Mouse (Mus musculus) adrenal gland, postnatal 4 days (tissue): ENCODE results near the gene Nbea. TPM values are rescaled to one million over a fixed set of nuclear protein-coding genes. Genes with fewer than 3 reads are reported as not detected.

Experiments used
- DNase-seq, 2 experiments: peaks; one replicate each; pipeline ENCODE4 v3.0.0; 2021 to 2022; ENCODE audit warnings: low spot score in 2 of 2, mixed read lengths in 2 of 2
- total RNA-seq, 2 experiments: library from RNA; stranded (reverse); gene quantifications; 2 replicates each; pipeline ENCODE4 v1.2.3; 2021

The Nbea gene
- total RNA-seq, 2 experiments from 2014 or later: 30.3 to 31.6 TPM

DNA sequence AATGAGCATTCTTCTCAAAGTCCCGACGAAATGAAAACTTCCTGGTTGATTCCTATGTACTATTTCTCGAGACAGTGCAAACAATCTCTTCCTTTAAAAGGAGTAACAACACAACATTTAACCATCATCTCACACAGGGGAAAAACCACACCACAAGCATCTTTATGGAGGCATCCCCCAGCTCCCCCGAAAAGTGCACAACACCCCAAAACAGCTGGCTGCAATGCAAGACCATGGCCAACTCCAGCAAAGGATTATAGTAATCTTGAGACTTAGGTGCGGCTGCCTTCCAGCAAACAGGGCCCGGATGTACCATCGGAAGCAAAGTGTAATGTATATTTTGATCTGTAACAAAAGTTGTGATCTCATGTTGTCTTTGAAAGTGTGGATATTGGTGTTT lies 399.4 kb downstream of the Nbea start:
- DNase-seq: no peak

DNA sequence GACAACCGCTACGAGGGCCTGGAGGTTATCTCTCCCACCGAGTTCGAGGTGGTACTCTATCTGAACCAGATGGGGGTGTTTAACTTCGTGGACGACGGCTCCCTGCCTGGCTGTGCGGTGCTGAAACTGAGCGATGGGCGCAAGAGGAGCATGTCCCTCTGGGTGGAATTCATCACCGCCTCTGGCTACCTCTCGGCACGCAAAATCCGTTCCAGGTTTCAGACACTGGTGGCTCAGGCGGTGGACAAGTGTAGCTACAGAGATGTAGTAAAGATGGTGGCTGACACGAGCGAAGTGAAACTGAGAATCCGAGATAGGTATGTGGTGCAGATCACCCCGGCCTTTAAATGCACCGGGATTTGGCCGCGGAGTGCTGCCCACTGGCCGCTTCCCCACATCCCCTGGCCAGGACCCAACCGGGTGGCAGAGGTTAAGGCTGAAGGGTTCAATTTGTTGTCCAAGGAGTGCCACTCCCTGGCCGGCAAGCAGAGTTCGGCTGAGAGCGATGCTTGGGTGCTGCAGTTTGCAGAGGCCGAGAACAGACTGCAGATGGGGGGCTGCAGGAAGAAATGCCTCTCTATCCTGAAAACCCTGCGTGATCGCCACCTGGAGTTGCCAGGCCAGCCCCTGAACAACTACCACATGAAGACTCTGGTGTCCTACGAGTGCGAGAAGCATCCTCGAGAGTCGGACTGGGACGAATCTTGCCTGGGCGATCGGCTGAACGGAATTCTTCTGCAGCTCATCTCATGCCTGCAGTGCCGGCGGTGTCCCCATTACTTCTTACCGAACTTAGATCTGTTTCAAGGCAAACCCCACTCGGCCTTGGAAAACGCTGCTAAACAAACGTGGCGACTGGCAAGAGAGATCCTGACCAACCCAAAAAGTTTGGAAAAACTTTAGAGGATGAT lies 400.1 kb downstream of the Nbea start:
- DNase-seq: no peak

DNA sequence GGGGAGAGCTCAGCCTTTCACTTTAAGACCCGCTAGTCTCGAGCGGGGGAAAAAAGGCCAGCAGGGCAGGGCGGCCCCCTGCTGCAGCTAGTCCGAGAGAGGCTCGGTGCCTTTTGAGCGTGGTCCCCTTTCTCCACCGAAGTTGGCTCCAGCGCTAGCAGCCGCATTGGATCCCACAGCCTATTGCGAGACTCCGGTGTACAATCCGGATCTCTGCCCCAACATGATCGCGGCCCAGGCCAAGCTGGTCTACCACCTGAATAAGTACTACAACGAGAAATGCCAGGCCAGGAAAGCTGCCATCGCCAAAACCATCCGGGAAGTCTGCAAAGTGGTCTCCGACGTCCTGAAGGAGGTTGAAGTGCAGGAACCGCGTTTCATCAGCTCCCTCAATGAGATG lies 400.7 kb downstream of the Nbea start:
- no peak for DNase-seq

DNA sequence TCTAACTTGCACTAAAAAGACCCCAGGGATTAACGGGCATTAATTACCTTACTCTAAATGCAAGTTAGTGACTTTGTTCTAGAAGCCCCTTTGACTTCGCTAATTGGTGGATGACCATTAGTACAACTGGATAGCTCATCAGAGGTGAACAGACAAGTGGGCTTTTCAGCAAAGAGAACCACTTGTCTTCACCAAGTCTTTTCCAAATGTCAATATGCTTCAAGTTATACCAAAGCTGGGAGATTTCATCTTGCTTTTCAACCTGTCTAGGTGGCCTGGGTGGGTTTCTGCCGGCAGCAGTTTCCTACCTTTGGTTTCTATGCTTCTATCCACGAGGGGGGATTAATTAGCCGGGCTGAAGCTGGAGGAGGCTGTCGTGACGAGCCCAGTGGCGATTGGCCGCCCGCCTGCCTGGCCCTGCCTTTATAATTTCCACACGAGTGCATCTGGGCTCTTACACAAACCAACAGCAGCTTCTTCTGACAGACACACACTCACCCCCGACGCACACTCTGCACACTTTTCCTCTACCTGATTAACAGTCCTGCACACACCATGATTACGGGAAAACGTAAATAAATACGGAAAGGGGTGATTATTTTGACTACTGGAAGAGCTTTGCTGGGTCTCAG lies 401.3 kb downstream of the Nbea start, which contains the start of gene Mab21l1:
Mab21l1 (plus strand) TSS at position 455 of the 632 bp plus-strand sequence.
- DNase-seq: no peak

DNA sequence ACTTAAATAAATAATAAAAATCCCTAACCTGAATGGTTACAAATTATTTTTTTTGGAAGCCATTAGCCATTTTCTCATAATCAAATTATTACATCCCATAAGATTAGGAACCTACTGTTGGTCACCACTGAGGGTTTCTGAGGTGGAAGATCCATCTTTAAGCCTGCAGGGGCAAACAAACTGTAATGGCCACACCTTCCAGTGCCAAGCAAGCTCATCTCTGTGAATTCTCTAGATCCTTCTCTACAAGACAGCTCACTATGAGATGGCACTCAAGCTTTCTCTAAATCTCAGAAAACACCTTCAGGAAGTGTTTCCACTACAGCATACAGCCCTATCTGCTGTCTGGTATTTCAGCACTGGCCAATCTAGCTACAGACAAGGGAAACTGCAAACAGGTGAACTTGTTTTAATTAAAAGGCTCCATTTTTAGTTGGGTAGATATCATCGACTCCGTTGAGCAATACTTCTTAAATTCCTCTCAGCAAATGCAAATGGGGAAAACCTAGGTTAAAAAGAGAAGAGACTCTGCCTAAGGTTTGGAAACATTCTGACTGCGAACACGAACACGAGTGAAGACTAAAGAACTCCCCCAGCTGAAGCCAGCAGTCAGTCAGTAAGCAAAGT lies 402.0 kb downstream of the Nbea start:
- DNase-seq: no peak

DNA sequence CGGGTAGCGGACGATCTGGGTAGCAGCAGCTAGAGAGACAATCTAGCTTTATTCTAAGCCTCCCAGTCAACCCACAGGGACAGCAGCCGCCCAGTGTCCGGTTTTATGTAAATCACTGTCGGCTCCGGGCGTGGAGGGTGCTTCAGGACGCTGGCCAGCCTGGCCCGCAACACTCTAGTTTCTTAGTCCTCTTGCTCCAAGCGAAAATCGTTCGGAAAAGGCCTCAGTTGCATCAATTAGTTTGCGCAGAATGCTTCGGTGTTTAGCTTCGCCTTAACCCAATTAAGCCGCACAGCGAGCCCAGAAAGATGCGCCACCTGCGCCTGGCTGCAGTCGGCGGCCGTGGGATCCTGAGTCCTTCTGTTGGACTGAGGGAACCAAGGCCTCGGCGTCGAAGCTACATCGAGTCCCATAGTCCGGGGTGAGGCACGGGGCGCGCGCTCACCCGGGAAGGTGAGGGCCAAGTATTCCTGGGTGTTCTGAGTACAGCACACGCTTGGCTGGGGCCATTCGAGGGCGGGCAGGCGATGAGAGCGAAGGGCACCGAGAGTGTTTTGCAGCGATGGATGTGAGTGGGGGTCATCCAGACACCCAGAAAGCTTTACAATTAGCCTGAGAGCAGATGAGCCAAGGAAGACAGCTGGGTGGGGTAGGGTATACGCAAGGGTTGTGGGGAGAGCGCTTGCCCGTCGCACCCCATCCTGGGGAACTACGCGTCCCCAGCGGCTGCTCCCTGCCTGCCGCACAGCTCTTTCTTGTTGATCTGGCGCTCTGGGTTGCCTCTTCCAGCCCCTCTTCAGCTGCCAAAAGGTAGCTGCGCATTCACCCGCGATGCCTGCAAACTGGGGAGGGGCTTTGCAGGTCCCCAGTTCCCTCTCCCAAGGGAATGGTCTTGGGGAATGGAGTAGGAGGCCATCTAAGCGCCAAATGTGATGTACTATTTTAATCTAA lies 403.1 kb downstream of the Nbea start:
- no peak for DNase-seq

DNA sequence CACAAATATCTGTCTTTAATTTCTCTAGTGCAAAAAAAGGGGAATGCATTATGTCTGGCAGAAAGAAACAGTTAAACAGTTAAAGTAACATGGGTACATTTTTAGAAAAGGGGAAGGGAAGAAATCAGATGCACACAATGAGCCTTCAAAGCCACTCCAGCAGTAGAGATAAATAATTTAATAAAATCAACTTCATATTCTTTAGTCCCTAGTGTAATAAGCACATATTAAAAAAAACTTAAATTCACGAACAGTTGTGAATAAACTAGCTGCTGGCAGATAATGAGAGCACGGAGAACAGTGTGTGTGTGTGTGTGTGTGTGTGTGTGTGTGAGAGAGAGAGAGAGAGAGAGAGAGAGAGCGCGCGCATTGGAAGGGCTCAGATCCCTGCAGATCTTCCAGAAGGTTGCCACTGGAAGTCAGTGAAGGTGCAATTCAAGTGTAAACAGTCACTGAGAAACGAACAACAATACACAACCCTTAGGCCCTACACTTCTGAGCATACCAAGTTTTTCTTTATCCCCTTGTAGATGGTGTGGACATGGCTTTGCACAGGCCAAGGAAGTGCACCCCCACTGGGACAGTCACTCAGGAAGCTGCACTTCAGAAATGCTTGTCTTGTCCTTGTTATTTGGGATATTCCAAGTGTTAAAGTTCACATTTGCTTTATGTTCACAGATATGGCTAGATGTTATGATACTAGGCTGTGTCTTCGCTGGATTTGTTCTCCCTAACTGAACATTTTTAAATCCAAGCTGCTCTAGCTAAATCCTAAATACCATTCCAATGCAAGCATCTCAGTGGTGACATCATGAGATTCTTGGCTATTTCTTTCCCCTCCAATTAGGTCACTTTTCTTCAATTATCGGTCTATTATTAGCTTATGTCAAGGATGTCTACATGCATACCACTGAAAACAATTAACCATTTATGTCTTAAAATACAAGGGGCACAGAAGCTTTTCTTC lies 404.5 kb downstream of the Nbea start:
- DNase-seq: no peak

DNA sequence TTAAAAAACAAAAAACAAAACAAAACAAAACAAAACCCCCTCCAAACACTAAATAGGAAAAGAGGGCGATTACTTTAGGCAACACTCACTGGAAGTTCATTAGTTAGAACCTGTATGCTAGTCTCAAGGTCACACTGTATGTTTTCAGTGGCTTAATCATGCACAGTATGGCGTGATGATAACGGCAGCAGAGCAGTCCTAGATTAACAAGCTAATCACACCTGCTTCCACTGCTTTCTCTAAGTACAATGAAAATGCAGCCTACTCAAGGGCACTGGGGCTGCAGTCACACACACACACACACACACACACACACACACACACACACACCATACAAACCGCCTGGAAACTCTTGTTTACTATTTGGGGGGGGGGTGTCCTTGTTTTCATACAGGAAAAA lies 406.0 kb downstream of the Nbea start:
- DNase-seq: no peak

DNA sequence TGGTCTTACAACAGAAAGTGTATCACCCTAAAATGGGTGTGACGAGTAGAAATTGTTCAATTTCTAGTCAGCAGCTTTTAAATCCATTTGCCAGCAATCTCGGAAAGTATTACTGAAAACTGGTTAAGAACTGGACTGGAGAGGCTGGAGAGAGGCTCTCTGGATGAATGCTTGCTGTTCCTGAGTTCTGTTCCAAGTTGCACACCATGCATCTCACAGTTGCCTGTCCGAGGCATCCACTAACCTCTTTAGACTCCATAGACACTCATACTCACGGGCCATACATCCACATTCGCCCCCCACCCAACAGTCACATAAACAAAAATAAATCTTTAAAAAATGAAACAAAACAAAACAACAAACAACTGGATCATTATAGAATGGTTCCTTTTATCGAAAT lies 407.7 kb downstream of the Nbea start:
- no peak for DNase-seq

DNA sequence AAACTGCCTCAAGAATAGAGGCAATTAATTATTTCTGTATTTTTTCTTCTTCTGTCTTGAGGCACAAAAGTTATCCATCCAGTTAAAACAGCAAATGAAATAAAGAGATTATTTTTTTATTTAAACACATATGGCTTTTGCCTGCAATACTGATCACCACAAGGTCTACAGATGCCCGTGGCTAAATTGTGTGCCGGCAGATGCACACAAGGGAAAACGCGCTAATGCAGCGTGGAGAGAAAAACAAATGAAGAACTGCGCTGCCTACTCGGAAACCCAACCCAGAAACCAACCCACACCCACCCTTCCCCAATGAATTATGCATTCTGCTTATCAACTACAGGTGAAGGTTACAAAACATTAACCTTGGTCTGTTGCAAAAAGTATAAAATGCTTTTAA lies 408.3 kb downstream of the Nbea start:
- DNase-seq: no peak

DNA sequence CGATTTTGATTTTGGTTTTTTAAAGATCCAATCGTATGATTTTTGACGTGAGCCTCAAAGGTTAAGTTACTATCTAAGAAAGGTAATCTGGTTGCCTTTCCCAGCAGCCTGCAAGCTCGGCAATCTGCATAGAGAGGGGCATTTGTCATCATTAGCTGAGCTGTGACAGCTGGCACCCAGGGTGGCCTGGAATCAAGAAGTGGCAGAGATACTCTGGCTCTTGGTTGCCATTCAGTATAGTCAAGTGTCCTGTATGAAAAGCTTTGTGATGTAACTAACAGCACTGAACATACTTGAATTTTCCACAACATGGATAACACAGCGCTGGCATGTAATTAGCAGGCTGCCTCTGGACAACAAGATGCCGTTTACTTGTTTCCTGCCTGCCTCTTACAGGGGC lies 409.3 kb downstream of the Nbea start:
- no peak for DNase-seq

DNA sequence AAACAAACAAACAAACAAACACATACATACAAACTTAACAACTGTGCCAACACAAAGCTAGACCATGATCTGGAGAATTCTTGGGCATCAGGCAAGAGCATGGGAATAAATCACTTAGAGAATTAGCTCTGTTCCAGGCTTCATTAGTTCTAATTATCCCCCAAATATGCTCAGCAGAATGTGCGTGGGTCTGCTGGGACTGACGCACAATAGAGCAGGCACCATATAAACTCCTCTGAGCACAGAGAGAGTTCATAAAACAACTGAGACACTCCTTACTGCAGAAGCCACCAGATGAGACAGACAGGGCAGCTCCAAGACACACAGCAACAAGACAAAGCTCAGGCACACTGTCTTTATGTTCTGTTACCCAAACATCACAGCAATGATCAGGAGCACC lies 414.2 kb downstream of the Nbea start:
- no peak for DNase-seq

DNA sequence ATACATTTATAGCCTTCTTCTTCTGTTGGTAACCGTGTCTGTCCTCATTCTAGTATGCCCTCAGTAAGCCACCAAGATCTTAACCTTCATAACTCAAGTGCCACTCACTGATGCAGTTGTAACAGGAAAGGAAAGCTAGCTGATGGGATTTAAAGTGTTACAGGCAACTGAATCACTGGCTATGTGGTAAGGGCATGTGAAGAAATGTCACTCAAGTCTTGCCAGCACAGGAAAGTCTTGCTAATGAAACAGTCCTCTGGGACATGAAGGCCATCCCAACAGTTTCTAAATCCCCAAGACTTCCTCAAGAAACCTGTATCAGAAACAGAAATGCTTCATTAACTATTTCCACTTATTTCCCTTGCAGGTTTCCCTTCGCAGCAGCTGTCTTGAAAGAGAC lies 414.8 kb downstream of the Nbea start:
- DNase-seq: no peak

DNA sequence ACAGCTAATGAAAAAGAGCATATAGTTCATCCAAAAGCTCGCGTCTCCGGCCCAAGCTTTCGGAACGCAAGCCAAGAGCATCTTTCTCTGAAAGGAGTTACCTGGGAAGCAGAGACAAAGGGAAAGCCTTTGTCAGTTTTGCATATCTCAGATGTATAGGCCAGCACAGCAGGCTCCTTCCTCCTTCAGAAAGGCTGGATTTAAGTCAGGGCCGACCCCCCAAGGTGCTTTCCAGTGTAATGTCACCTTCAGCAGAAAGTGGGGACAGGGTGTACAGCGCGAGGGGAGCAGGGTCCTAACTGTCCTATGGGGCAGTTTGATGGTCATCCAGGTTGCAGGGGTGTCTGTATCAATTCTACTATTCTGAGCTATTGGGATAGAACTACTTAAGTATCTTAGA lies 419.9 kb downstream of the Nbea start:
- DNase-seq: no peak

DNA sequence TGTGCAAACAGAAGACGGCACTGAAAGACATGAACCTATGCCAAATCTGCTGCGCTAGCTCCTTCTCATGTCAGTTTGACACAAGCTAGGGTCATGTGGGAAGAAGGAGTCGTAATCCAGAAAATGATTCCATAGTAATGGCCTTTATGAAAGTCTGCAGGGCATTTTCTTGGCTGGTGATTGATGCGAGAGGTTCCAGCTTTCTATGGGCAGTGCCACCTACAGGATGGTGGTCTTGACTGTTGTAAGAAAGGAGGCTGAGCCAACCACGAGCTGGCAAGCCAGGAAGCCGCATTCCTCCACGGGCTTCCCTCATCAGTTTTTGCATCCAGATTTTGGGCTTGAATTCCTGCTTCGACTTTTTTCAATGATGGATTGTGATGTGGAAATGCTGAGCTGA lies 425.2 kb downstream of the Nbea start:
- no peak for DNase-seq

DNA sequence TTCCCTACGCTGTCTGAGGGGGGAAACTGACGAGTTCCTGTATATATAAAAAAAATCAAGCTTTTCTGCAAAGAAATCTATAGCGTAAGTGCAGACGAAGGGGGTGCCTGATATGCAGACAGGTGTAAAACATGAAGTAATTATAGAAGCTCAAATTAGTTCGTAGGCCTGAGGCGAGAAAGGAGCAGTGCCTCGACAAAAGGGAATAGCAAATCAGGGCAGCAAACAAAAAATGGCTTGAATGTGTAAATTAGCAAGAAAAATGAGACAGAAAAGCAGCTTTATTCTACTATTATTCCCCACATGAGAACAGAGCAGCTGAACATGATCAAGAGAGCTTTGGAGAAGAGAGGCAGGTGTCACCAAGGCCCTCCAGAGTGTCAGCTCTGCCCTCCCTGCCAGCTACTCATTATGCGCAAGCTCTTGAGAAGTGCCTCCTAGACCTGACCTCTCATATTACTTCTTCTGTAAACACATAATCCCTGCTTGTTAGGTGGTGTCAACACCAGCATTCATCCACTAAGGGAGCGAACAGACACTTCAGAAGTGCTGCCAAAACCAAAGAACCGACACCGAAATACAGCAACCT lies 426.8 kb downstream of the Nbea start:
- DNase-seq: no peak

DNA sequence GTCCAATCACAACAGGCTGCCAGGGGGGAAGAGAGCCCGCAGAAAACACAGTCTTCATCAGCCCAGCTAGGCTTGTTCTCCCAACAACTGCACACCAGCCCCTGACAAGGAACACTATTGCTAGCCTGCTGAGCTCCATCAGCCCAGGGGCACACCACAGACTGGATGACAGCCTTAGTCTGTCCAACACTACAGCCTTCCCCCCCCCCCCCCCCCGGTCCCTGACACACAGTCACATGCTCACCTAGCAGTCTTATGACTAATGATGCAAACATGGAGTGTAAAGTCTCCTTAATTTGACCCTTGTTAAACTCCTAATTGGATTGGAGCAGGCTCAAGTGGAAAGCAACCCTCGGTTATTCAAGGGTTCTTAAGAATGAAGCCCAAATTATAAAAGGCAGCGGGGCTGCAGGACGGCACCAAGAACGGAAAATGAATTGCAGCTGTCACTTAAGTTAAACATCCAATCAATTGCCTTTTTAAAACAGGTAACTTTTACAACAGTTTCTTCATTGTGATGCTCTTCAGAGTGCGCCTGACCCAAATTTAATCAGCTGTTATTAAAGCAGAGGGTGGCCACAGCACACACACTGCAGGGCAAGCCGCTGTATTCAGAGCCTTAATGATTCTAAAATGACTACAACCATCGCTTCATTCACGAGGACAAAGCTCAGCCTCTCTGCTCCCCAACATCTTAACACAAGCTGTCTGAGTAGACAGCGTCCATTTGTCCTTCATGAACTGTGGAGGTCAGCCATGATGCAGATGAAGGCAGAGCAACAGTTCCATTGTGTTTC lies 427.5 kb downstream of the Nbea start:
- no peak for DNase-seq

DNA sequence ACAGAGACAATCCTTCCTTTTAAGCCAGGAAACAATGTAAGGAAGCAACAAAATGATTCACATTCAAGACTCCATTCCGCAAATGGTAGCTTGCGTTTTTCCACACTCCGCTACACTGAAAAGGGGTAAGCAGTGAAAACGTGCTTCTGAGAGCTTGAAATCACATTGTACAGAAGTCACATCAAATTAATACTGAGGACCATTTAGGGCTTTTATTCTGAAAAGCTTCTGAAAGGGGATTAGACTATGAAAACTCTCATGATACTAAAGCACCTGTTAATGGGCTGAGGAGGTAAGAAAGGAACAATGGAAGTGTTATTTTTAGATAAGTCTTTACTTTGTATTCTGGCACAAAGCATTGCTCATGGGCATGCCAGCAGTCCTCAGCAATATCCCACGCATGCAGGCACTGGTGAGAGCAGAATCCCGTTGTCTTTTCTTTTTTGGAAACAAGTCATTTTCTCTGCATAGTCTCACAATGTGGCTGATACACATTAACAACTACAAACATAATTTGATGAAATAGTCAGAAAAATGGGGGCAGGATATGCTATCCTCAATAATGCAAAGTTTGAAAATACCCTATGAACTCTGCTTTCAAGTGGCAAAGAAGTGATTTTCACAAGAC lies 428.4 kb downstream of the Nbea start:
- DNase-seq: no peak
